Mouse (Mus musculus) MEL (cell line): Measurements from ENCODE around the gene Pdgfa. TPM values are rescaled to one million over a fixed set of nuclear protein-coding genes. Genes with fewer than 3 reads are reported as not detected.

Experiments used
- DNase-seq: peaks from one replicate; pipeline ENCODE4 v3.0.0; 2011; ENCODE audit warnings: low read depth, low spot score
- H3K27ac ChIP-seq: 2 replicates; pipeline ENCODE4 v1.5.1; 2012; ENCODE audit warnings: low read depth, mild to moderate bottlenecking, control low read depth, low read length, moderate library complexity; ENCODE audit not compliant: control insufficient read depth
- H3K27me3 ChIP-seq, 2 experiments: fragments of 150-350 bp in 1 of 2; sonication (generic) in 1 of 2; 2 replicates each; pipeline ENCODE4 v1.6.1; 2012; ENCODE audit warnings: low read length in 2 of 2, mild to moderate bottlenecking in 2 of 2, improper control_type of control experiment in 1 of 2, moderate library complexity in 1 of 2; ENCODE audit not compliant: insufficient read depth in 2 of 2, control insufficient read depth in 1 of 2
- H3K36me3 ChIP-seq, 2 experiments: 2 replicates each; pipeline ENCODE4 v1.6.1; 2012 to 2014; ENCODE audit warnings: low read length in 2 of 2, improper control_type of control experiment in 1 of 2, inconsistent platforms in 1 of 2, mild to moderate bottlenecking in 1 of 2; ENCODE audit not compliant: insufficient read depth in 2 of 2, control insufficient read depth in 1 of 2
- H3K4me1 ChIP-seq, 2 experiments: fragments of 150-350 bp in 1 of 2; sonication (generic) in 1 of 2; 2 replicates each; pipeline ENCODE4 v1.6.1; 2012; ENCODE audit warnings: low read length in 2 of 2, improper control_type of control experiment in 1 of 2, mild to moderate bottlenecking in 1 of 2; ENCODE audit not compliant: insufficient read depth in 2 of 2, control insufficient read depth in 1 of 2
- H3K4me3 ChIP-seq, 2 experiments: fragments of 150-350 bp in 1 of 2; sonication (generic) in 1 of 2; 2 replicates each; pipeline ENCODE4 v1.5.1; 2012; ENCODE audit warnings: low read depth in 2 of 2, low read length in 2 of 2, mild to moderate bottlenecking in 2 of 2, moderate library complexity in 2 of 2, control low read depth in 1 of 2, improper control_type of control experiment in 1 of 2; ENCODE audit not compliant: control insufficient read depth in 1 of 2, insufficient read depth in 1 of 2
- H3K79me2 ChIP-seq: 2 replicates; pipeline ENCODE4 v1.6.1; 2012; ENCODE audit warnings: mild to moderate bottlenecking, low read length, moderate library complexity; ENCODE audit not compliant: control insufficient read depth, poor library complexity, insufficient read depth
- H3K9ac ChIP-seq: 2 replicates; pipeline ENCODE4 v1.6.1; 2012; ENCODE audit warnings: low read depth, mild to moderate bottlenecking, control low read depth, low read length, moderate library complexity; ENCODE audit not compliant: control insufficient read depth, poor library complexity, severe bottlenecking
- H3K9me3 ChIP-seq: fragments of 150-350 bp; sonication (generic); replicated peaks from 2 replicates; pipeline ENCODE4 v1.6.1; 2012; ENCODE audit warnings: mild to moderate bottlenecking, low read length, improper control_type of control experiment, moderate library complexity; ENCODE audit not compliant: insufficient read depth
- BHLHE40 ChIP-seq: IDR thresholded peaks from 2 replicates; pipeline ENCODE4 v1.6.1; 2012; ENCODE audit warnings: low read depth, mild to moderate bottlenecking, inconsistent platforms, low read length, improper control_type of control experiment, borderline replicate concordance
- CHD1 ChIP-seq: IDR thresholded peaks from 2 replicates; pipeline ENCODE4 v1.6.1; 2012; ENCODE audit warnings: low read depth, mild to moderate bottlenecking, inconsistent platforms, low read length, improper control_type of control experiment
- CTCF ChIP-seq, 3 experiments: IDR thresholded peaks in 2 of 3; conservative IDR thresholded peaks in 1 of 3; 2 replicates each; pipeline ENCODE4 v1.5.1; 2011 to 2012; ENCODE audit warnings: low read length in 3 of 3, low read depth in 2 of 3, mild to moderate bottlenecking in 2 of 3, improper control_type of control experiment in 1 of 3, inconsistent platforms in 1 of 3, mixed read lengths in 1 of 3, moderate library complexity in 1 of 3; ENCODE audit not compliant: control insufficient read depth in 1 of 3, insufficient read depth in 1 of 3, poor library complexity in 1 of 3, severe bottlenecking in 1 of 3
- ELF1 ChIP-seq: IDR thresholded peaks from 2 replicates; pipeline ENCODE4 v1.6.1; 2014; ENCODE audit warnings: low read depth, mild to moderate bottlenecking, inconsistent platforms, low read length, improper control_type of control experiment, moderate library complexity
- GABPA ChIP-seq: IDR thresholded peaks from 2 replicates; pipeline ENCODE4 v1.6.1; 2012; ENCODE audit warnings: low read depth, mild to moderate bottlenecking, inconsistent platforms, low read length, improper control_type of control experiment, moderate library complexity
- HCFC1 ChIP-seq: IDR thresholded peaks from 2 replicates; pipeline ENCODE4 v1.6.1; 2012; ENCODE audit warnings: low read depth, mild to moderate bottlenecking, inconsistent platforms, low read length, improper control_type of control experiment, moderate library complexity
- MAFK ChIP-seq: IDR thresholded peaks from 2 replicates; pipeline ENCODE4 v1.6.1; 2011; ENCODE audit warnings: low read depth, mild to moderate bottlenecking, low read length, improper control_type of control experiment, borderline replicate concordance
- MAZ ChIP-seq: IDR thresholded peaks from 2 replicates; pipeline ENCODE4 v1.6.1; 2012; ENCODE audit warnings: low read depth, mild to moderate bottlenecking, inconsistent platforms, low read length, improper control_type of control experiment
- MYB ChIP-seq: IDR thresholded peaks from 2 replicates; pipeline ENCODE4 v1.6.1; 2011; ENCODE audit warnings: mild to moderate bottlenecking, low read depth, low read length, improper control_type of control experiment
- NRF1 ChIP-seq: IDR thresholded peaks from 2 replicates; pipeline ENCODE4 v1.6.1; 2014; ENCODE audit warnings: low read depth, mild to moderate bottlenecking, inconsistent platforms, low read length, improper control_type of control experiment, moderate library complexity; ENCODE audit not compliant: poor library complexity, insufficient read depth, severe bottlenecking
- POLR2A ChIP-seq, 2 experiments: IDR thresholded peaks; 2 replicates each; pipeline ENCODE4 v1.6.1; 2011 to 2012; ENCODE audit warnings: low read length in 2 of 2, mild to moderate bottlenecking in 2 of 2, control low read depth in 1 of 2, improper control_type of control experiment in 1 of 2, low read depth in 1 of 2, moderate library complexity in 1 of 2; ENCODE audit not compliant: control insufficient read depth in 1 of 2, insufficient read depth in 1 of 2, poor library complexity in 1 of 2
- SMC3 ChIP-seq: IDR thresholded peaks from 2 replicates; pipeline ENCODE4 v1.6.1; 2011; ENCODE audit warnings: low read depth, low read length, improper control_type of control experiment
- TCF12 ChIP-seq: IDR thresholded peaks from 2 replicates; pipeline ENCODE4 v1.6.1; 2014; ENCODE audit warnings: low read depth, mild to moderate bottlenecking, inconsistent platforms, low read length, improper control_type of control experiment, moderate library complexity
- USF2 ChIP-seq, 2 experiments: IDR thresholded peaks; 2 replicates each; pipeline ENCODE4 v1.6.1; 2011 to 2012; ENCODE audit warnings: improper control_type of control experiment in 2 of 2, low read length in 2 of 2, borderline replicate concordance in 1 of 2, inconsistent platforms in 1 of 2, low read depth in 1 of 2, mild to moderate bottlenecking in 1 of 2; ENCODE audit not compliant: insufficient read depth in 1 of 2
- ZMIZ1 ChIP-seq: IDR thresholded peaks from 2 replicates; pipeline ENCODE4 v1.6.1; 2012; ENCODE audit warnings: low read depth, mild to moderate bottlenecking, inconsistent platforms, low read length, improper control_type of control experiment, moderate library complexity
- ZNF384 ChIP-seq: IDR thresholded peaks from 2 replicates; pipeline ENCODE4 v1.6.1; 2012; ENCODE audit warnings: low read depth, mild to moderate bottlenecking, inconsistent platforms, low read length, improper control_type of control experiment
- polyA plus RNA-seq, 2 experiments: library from polyadenylated mRNA; stranded (reverse) in 1 of 2; unstranded in 1 of 2; fragments of >175 nt in 1 of 2; fragments of >200 nt in 1 of 2; gene quantifications; 2 replicates each; pipeline versions ENCODE4 v1.2.1 to v1.2.4; 2012; ENCODE audit warnings: low replicate concordance in 2 of 2, low read depth in 1 of 2; ENCODE audit not compliant: insufficient read length in 2 of 2, insufficient read depth in 1 of 2, missing spikeins in 1 of 2
- total RNA-seq: library from RNA; depleted of rRNA; stranded (reverse); fragments of 300-350 nt; gene quantifications from 2 replicates; pipeline ENCODE4 v1.2.3, GENCODE M21; 2012

Pdgfa gene
- total and polyA plus RNA-seq, 3 experiments, result not detected

DNA sequence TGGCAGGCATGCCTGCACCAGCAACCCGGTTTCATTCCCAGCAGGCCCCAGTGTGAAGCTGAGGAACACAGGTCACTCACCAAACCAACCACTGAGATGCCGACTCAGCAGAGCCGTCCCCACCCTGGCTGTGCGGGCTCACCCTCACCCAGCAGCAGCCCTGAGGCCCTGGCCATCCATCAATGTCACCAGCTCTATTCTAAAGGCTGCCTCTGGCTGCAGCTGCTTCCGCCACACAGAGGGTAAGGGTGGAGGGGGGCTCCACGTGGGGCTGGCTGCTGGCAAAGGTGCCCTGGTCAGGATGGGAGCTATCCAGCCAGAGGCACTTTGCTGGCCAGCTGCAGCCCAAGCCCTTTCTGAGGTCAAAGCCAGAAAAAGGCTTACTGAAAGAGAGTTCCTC lies 62.6 kb downstream of the Pdgfa start:
- H3K36me3 ChIP-seq, result no peaks in the 10 kb centered on the region
- no peak overlapping the region for H3K4me3 ChIP-seq
- no peaks in the 10 kb centered on the region for H3K4me1 ChIP-seq
- H3K79me2 ChIP-seq, result no peaks in the 10 kb centered on the region
- no peaks in the 10 kb centered on the region for H3K9me3 ChIP-seq
- H3K9ac ChIP-seq, result no peak overlapping the region
- DNase-seq, result no peak
- H3K27ac ChIP-seq, result no peak overlapping the region
- TF ChIP-seq ZMIZ1 (no peak), USF2 (IDR thresholded peaks at IDR 0.05; ENCODE audit: borderline replicate concordance in 1 of 2, insufficient read depth in 1 of 2, low read depth in 1 of 2, low read length in 2 of 2) (no peak), MYB (no peak), GABPA (no peak), HCFC1 (no peak), ZNF384 (no peak), CTCF (IDR thresholded peaks at IDR 0.05 in 2 of 3, conservative IDR thresholded peaks at IDR 0.05 in 1 of 3; ENCODE audit: control insufficient read depth in 1 of 3, insufficient read depth in 1 of 3, low read depth in 2 of 3, low read length in 3 of 3, poor library complexity in 1 of 3, severe bottlenecking in 1 of 3) (no peak), SMC3 (no peak), MAZ (no peak), NRF1 (no peak), POLR2A (IDR thresholded peaks at IDR 0.05; ENCODE audit: control insufficient read depth in 1 of 2, insufficient read depth in 1 of 2, low read depth in 1 of 2, low read length in 2 of 2, poor library complexity in 1 of 2) (no peak), TCF12 (no peak), CHD1 (no peak)
- TF ChIP-seq, all 39 proteins: peak for 0
- no peaks in the 10 kb centered on the region for H3K27me3 ChIP-seq

GRCm38 (mm10) chr5:138932460-138933432 lies 64.4 kb downstream of the Pdgfa start:
- Histone ChIP-seq H3K9ac (no peak overlapping the region), H3K4me1 (no peaks in the 10 kb centered on the region), H3K9me3 (no peaks in the 10 kb centered on the region), H3K27me3 (no peaks in the 10 kb centered on the region), H3K27ac (no peak overlapping the region), H3K4me3 (no peak overlapping the region), H3K79me2 (no peaks in the 10 kb centered on the region), H3K36me3 (no peaks in the 10 kb centered on the region)
- TF ChIP-seq ELF1, result no peak
- TF ChIP-seq POLR2A (IDR thresholded peaks at IDR 0.05; ENCODE audit: control insufficient read depth in 1 of 2, insufficient read depth in 1 of 2, low read depth in 1 of 2, low read length in 2 of 2, poor library complexity in 1 of 2), result no peak
- TF ChIP-seq HCFC1, result no peak
- no peak for TF ChIP-seq MAFK
- TF ChIP-seq BHLHE40, result no peak
- no peak for DNase-seq
